Mouse (Mus musculus) embryo, embryonic 10 days (tissue): ENCODE results near the gene Htt.

Experiments used
- DNase-seq: peaks from one replicate; pipeline ENCODE4 v3.0.0-alpha.2; 2015; ENCODE audit warnings: low spot score

The Htt gene

GRCm38 (mm10) chr5:34889252-34889651, 127.7 kb downstream of the Htt start:
- no peak for DNase-seq

- DNase-seq = no peak
Observed at GRCm38 (mm10) chr5:34896697-34897453, 135.3 kb downstream of the Htt start.

- DNase-seq = no peak
Observed at GRCm38 (mm10) chr5:34899787-34900469, 138.4 kb downstream of the Htt start.

- no peak for DNase-seq
Observed at GRCm38 (mm10) chr5:34902371-34902770, 140.8 kb downstream of the Htt start.

GRCm38 (mm10) chr5:34902811-34903385, 141.4 kb downstream of the Htt start:
- DNase-seq = no peak

GRCm38 (mm10) chr5:34904412-34904811, 142.9 kb downstream of the Htt start:
- no peak for DNase-seq

GRCm38 (mm10) chr5:34907230-34907629, 145.7 kb downstream of the Htt start:
- DNase-seq = no peak

- no peak for DNase-seq
Observed at GRCm38 (mm10) chr5:34907910-34908725, 146.6 kb downstream of the Htt start, which contains the start of gene Msantd1. Msantd1 (plus strand) TSS chr5:34908012.

- no peak for DNase-seq
Observed at GRCm38 (mm10) chr5:34908726-34909633, 147.4 kb downstream of the Htt start.

GRCm38 (mm10) chr5:34909634-34910503, 148.3 kb downstream of the Htt start:
- no peak for DNase-seq

- DNase-seq = no peak
Observed at GRCm38 (mm10) chr5:34910504-34910815, 148.9 kb downstream of the Htt start.

- DNase-seq = peak; percentile 84
Observed at GRCm38 (mm10) chr5:34915801-34916200, 154.3 kb downstream of the Htt start.

- peak; percentile 16 for DNase-seq
Observed at GRCm38 (mm10) chr5:34917234-34917655, 155.7 kb downstream of the Htt start.

- no peak for DNase-seq
Observed at GRCm38 (mm10) chr5:34918785-34919184, 157.2 kb downstream of the Htt start.

- peak; percentile 12 for DNase-seq
Observed at GRCm38 (mm10) chr5:34922531-34922930, 161.0 kb downstream of the Htt start.

- DNase-seq = no peak
Observed at GRCm38 (mm10) chr5:34923920-34924319, 162.4 kb downstream of the Htt start.

- no peak for DNase-seq
Observed at GRCm38 (mm10) chr5:34924519-34924918, 163.0 kb downstream of the Htt start.

GRCm38 (mm10) chr5:34927648-34928047, 166.1 kb downstream of the Htt start:
- DNase-seq = no peak

GRCm38 (mm10) chr5:34930151-34930975, 168.8 kb downstream of the Htt start:
- no peak for DNase-seq
